Mouse (Mus musculus) embryonic stem cell, embryonic (primary cell): Measurements from ENCODE around the gene Ccdc60.

Experiments used
- CTCF ChIA-PET, 4 experiments: fragments of 300-600 bp in 2 of 4; fragments of 350-600 bp in 2 of 4; sonication (Branson Sonifier 250); formaldehyde crosslinking; loops; one replicate each; lab custom pipeline; 2022; ENCODE audit warnings: inconsistent platforms in 2 of 4; lab: Charles Lee
- POLR2A ChIA-PET, 4 experiments: fragments of 300-600 bp in 2 of 4; fragments of 350-600 bp in 2 of 4; sonication (Branson Sonifier 250); formaldehyde crosslinking; loops; one replicate each; lab custom pipeline; 2022; ENCODE audit warnings: antibody characterized with exemption in 4 of 4, inconsistent platforms in 1 of 4; lab: Charles Lee

The Ccdc60 gene

GRCm38 (mm10) chr5:116166965-116167364 is 121.8 kb downstream of the Ccdc60 start:
- ChIA-PET CTCF (interaction anchor here in 2 of 4 experiments (0.6 to 1.3 kb wide), 2 partner anchors 8 to 194 kb away, joined by 4 to 5 read pairs; no protein-coding TSS in a partner anchor), POLR2A (no interaction called here)

- POLR2A ChIA-PET, result no interaction called here
- CTCF ChIA-PET, result interaction anchor here in 2 of 4 experiments (0.6 to 0.8 kb wide), 2 partner anchors 309 to 701 kb away, joined by 3 read pairs; no protein-coding TSS in a partner anchor
Observed at GRCm38 (mm10) chr5:116165203-116165888, 123.4 kb downstream of the Ccdc60 start.

GRCm38 (mm10) chr5:116154811-116155210 is 134.0 kb downstream of the Ccdc60 start:
- ChIA-PET CTCF (interaction anchor here in 1 of 4 experiments (0.6 kb wide), 1 partner anchor 155 kb away, joined by 4 read pairs; no protein-coding TSS in a partner anchor), POLR2A (no interaction called here)

- ChIA-PET POLR2A (interaction anchor here in 1 of 4 experiments (0.7 to 1.7 kb wide), 3 partner anchors 12 to 37 kb away, joined by 3 to 5 read pairs (median 4); no protein-coding TSS in a partner anchor), CTCF (interaction anchor here in 2 of 4 experiments (0.6 to 1.1 kb wide), 3 partner anchors 30 to 244 kb away, joined by 3 to 6 read pairs (median 3); no protein-coding TSS in a partner anchor)
Observed at GRCm38 (mm10) chr5:116146446-116146845, 142.3 kb downstream of the Ccdc60 start.

GRCm38 (mm10) chr5:116144711-116145110 is 144.1 kb downstream of the Ccdc60 start:
- ChIA-PET POLR2A (interaction anchor here in 2 of 4 experiments (1.0 kb wide), 2 partner anchors 8 to 23 kb away, joined by 3 to 4 read pairs; no protein-coding TSS in a partner anchor), CTCF (interaction anchor here in 2 of 4 experiments (0.7 to 1.0 kb wide), 2 partner anchors 12 to 48 kb away, joined by 3 to 5 read pairs; no protein-coding TSS in a partner anchor)

GRCm38 (mm10) chr5:116140682-116141081 is 148.1 kb downstream of the Ccdc60 start:
- ChIA-PET CTCF (no interaction called here), POLR2A (interaction anchor here in 1 of 4 experiments (0.5 kb wide), 1 partner anchor 134 kb away, joined by 3 read pairs; no protein-coding TSS in a partner anchor)

- POLR2A ChIA-PET, result interaction anchor here in 3 of 4 experiments (0.5 to 1.1 kb wide), 6 partner anchors 14 to 418 kb away, joined by 3 read pairs; no protein-coding TSS in a partner anchor
- CTCF ChIA-PET, result interaction anchor here (0.5 to 2.9 kb wide), 35 partner anchors 9 to 1407 kb away, joined by 3 to 13 read pairs (median 4); partner anchors contain the start of gene Tmem233 (in 1 of the 4)
Observed at GRCm38 (mm10) chr5:116123344-116123743, 165.4 kb downstream of the Ccdc60 start.

DNA sequence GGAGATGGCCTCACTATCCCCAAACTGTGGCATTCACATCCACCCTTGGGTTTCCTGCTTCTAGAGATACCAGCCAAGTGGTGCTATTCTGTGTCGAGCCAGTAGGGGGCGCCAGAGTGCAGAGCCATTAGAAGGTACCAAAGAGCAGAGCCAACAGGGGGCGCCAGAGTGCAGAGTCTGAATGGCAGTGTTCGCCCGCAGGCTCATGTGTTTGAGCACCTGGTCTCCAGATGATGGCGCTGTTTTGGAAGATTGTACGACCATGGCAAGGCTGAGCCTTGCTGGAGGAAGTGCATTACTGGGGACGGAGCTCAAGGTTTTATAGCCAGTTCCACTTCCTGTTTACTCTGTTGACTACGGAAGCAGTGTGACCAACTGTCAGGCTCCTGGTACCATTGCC is 172.2 kb downstream of the Ccdc60 start:
- POLR2A ChIA-PET, result interaction anchor here in 1 of 4 experiments (1.1 kb wide), 1 partner anchor 10 kb away, joined by 3 read pairs; no protein-coding TSS in a partner anchor
- CTCF ChIA-PET, result interaction anchor here (0.5 to 2.5 kb wide), 30 partner anchors 8 to 824 kb away, joined by 3 to 13 read pairs (median 3); no protein-coding TSS in a partner anchor

DNA sequence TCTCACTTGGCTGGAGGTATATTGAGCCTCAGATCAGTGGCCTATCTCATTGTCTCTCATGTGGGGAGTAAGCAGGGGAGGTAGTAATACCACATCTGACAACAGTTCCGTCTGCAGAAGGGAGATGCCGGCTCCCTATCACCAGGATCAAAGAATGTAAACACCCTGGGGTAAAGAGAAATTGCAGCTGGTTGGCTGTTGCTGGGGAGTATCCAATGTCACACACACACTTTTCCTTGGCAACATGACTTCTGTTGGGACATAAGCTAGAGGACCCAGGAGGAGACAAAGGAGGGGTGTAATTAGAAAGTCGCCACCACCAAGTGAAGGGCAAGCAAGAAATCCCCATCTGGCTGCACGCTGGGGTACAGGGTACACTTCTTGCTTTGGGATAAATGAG is 172.7 kb downstream of the Ccdc60 start:
- ChIA-PET CTCF (interaction anchor here (0.5 to 2.5 kb wide), 23 partner anchors 9 to 823 kb away, joined by 3 to 12 read pairs (median 3); no protein-coding TSS in a partner anchor), POLR2A (interaction anchor here in 2 of 4 experiments (0.6 to 1.1 kb wide), 3 partner anchors 10 to 67 kb away, joined by 3 to 5 read pairs (median 3); no protein-coding TSS in a partner anchor)

DNA sequence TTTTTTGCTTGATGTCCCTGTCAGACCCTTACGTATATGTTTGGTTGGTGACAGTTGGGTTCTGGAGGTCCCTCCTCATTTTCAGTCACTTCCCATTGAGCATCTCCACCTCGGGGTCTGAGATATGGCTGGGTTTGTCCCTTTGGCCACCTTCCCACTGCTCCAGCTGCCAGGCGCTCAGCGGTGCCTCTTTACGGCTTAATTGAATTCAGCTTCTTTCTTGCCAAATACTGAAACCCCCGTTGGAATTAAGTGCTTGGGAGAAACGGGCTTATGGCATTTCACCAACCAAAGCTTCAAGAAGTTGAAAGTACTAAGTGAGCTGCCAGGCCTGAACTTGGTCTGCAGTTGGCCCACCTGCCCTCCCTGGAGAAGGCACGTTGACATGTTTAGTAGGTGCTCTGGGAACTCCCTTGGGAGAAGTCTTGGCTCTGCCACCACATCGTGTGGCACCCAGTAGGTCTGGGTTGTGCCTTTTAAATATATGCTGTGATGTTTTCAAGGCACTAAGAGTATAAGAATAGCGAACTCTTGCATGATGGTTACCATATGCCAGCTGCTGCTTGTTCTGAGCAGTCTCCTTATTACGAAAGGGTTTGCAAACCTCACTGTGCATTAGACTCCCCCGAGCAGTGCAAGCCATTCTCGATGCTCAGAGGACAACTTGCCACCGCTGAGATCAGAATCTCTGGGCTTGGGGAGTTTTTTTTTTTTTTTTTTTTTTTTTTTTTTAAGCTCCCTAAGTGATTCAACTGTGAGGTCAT is 173.5 kb downstream of the Ccdc60 start:
- POLR2A ChIA-PET, result interaction anchor here in 2 of 4 experiments (0.6 to 0.7 kb wide), 6 partner anchors 32 to 383 kb away, joined by 3 to 8 read pairs (median 4); partner anchors contain the start of gene Tmem233 (in 1 of the 2)
- CTCF ChIA-PET, result interaction anchor here (0.5 to 2.5 kb wide), 15 partner anchors 8 to 1394 kb away, joined by 3 to 16 read pairs (median 6); no protein-coding TSS in a partner anchor

- POLR2A ChIA-PET, result interaction anchor here in 2 of 4 experiments (0.5 to 0.6 kb wide), 2 partner anchors 376 to 874 kb away, joined by 3 to 6 read pairs; no protein-coding TSS in a partner anchor
Observed at GRCm38 (mm10) chr5:116108651-116109050, 180.1 kb downstream of the Ccdc60 start.

DNA sequence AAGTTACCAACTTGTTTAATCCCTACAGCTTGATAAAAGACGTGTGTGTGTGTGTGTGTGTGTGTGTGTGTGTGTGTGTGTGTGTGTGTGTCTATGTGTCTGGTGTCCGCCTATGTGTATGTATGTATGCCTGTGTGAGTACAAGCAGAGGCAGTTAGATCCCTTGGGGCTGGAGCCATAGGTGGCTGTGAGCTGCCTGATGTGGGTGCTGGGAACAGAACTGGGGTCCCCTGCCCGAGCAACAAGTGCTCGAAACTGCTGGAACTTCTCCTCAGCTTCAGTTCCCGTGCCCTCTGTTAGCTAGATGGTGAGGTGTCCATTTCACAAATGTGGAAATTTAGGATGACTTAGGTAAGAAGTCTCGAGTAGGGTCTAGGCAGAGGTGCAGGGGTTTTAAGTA is 204.6 kb downstream of the Ccdc60 start:
- ChIA-PET CTCF (interaction anchor here in 3 of 4 experiments (0.5 to 2.0 kb wide), 5 partner anchors 32 to 1447 kb away, joined by 3 to 6 read pairs (median 4); no protein-coding TSS in a partner anchor), POLR2A (interaction anchor here in 3 of 4 experiments (0.5 to 1.0 kb wide), 5 partner anchors 16 to 254 kb away, joined by 3 to 9 read pairs (median 4); no protein-coding TSS in a partner anchor)

More at GRCm38 (mm10) chr5:116108651-116109050, 180.1 kb downstream of the Ccdc60 start:
- CTCF ChIA-PET, result interaction anchor here in 2 of 4 experiments (0.9 to 1.1 kb wide), 2 partner anchors 8 to 15 kb away, joined by 3 to 4 read pairs; no protein-coding TSS in a partner anchor

- ChIA-PET CTCF (interaction anchor here in 2 of 4 experiments (0.6 to 2.0 kb wide), 10 partner anchors 9 to 292 kb away, joined by 3 to 22 read pairs (median 3); no protein-coding TSS in a partner anchor), POLR2A (interaction anchor here in 2 of 4 experiments (0.6 to 1.1 kb wide), 3 partner anchors 15 to 32 kb away, joined by 3 to 4 read pairs (median 3); no protein-coding TSS in a partner anchor)
Observed at GRCm38 (mm10) chr5:116083081-116083480, 205.7 kb downstream of the Ccdc60 start, which contains the start of gene Tmem233. Tmem233 (minus strand) TSS chr5:116083244.

- CTCF ChIA-PET, result interaction anchor here in 3 of 4 experiments (0.6 to 2.0 kb wide), 13 partner anchors 10 to 1019 kb away, joined by 3 to 22 read pairs (median 3); no protein-coding TSS in a partner anchor
- POLR2A ChIA-PET, result interaction anchor here in 3 of 4 experiments (0.6 to 1.1 kb wide), 4 partner anchors 14 to 312 kb away, joined by 3 to 4 read pairs (median 3); no protein-coding TSS in a partner anchor
Observed at GRCm38 (mm10) chr5:116082241-116082900, 206.4 kb downstream of the Ccdc60 start.

DNA sequence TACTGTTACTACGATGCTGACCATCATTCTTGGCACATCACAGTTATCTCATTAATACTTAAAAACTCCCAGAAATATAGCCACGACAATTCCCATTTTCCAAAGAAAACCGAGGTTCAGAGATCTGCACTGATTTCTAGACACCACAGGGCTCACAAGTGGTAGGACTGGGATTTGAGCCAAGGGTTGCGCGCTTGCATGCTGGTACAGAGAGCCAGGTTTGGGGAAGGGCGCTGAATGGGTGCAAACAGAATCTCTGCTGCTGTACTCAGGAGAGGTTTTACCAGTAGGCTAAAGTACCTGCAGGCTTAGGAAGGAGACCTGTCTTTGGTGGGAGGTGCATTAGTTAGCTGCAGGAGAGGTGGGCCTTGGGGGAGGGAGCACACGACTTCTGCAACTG is 207.2 kb downstream of the Ccdc60 start:
- CTCF ChIA-PET, result interaction anchor here in 2 of 4 experiments (0.5 to 1.3 kb wide), 5 partner anchors 9 to 495 kb away, joined by 3 to 4 read pairs (median 3); no protein-coding TSS in a partner anchor

GRCm38 (mm10) chr5:116080736-116081135 is 208.0 kb downstream of the Ccdc60 start:
- CTCF ChIA-PET, result interaction anchor here in 3 of 4 experiments (0.6 to 1.3 kb wide), 3 partner anchors 16 to 490 kb away, joined by 3 to 12 read pairs (median 5); no protein-coding TSS in a partner anchor
- POLR2A ChIA-PET, result interaction anchor here in 2 of 4 experiments (0.7 to 0.8 kb wide), 2 partner anchors 31 to 101 kb away, joined by 6 to 7 read pairs; no protein-coding TSS in a partner anchor

More for the DNA sequence above, 207.2 kb downstream of the Ccdc60 start:
- POLR2A ChIA-PET, result interaction anchor here in 1 of 4 experiments (0.6 kb wide), 1 partner anchor 313 kb away, joined by 3 read pairs; no protein-coding TSS in a partner anchor
